Mouse (Mus musculus): ENCODE results near the gene Cldn16.

DNA sequence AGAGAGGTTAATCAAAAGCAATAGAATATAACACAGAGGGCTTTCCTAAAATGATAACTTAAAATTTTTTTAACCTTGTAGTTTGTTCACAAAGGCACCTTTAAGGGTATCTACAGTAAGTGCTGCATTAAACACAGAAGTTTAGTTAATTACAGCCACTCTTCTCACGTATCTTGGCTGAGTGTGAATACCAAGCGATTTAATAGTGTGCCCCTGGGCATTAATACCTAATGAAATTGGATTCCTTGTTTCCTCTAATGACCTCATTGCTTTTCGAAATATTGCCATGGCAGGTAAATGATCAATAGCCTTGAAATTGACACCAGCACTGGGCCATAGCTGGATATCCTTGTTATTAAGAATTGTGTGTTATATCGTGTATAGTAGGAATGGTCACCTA lies 8.3 kb downstream of the Cldn16 start:
- TF ChIP-seq POLR2A (IDR thresholded peaks at IDR 0.05; ENCODE audit: insufficient read depth, low read depth, low read length) (no peak), CTCF (IDR thresholded peaks at IDR 0.05; ENCODE audit: insufficient read depth, low read depth, low read length) (no peak)

All from olfactory bulb, adult 2 months (tissue).